Mouse (Mus musculus) left cerebral cortex, adult 2 months (tissue): Measurements from ENCODE around the gene Plcd3. TPM values are rescaled to one million over a fixed set of nuclear protein-coding genes. Genes with fewer than 3 reads are reported as not detected.

Experiments
- DNase-seq, 2 experiments: peaks; one replicate each; pipeline ENCODE4 v3.0.0; 2021 to 2022; ENCODE audit warnings: low spot score in 2 of 2, mixed read lengths in 1 of 2; ENCODE audit errors: extremely low spot score in 1 of 2
- H3K27ac ChIP-seq: fragments of 200-600 bp; 2 replicates; pipeline ENCODE4 v1.8.1; 2022
- H3K4me3 ChIP-seq: fragments of 200-600 bp; 2 replicates; pipeline ENCODE4 v1.8.1; 2022
- CTCF ChIP-seq: fragments of 200-600 bp; IDR thresholded peaks from 2 replicates; pipeline ENCODE4 v1.8.1; 2022; ENCODE audit warnings: antibody characterized with exemption, mild to moderate bottlenecking, moderate library complexity
- intact Hi-C: fragments of 180-260 bp; cut with DNase I; formaldehyde crosslinking; loops from one replicate; pipeline ENCODE4 v1.15.1; 2025
- total RNA-seq, 2 experiments: library from RNA; stranded (reverse); gene quantifications; 2 replicates each; pipeline ENCODE4 v1.2.3; 2021

The Plcd3 gene
- total RNA-seq, 2 experiments from 2014 or later = 16.5 to 19.0 TPM

DNA sequence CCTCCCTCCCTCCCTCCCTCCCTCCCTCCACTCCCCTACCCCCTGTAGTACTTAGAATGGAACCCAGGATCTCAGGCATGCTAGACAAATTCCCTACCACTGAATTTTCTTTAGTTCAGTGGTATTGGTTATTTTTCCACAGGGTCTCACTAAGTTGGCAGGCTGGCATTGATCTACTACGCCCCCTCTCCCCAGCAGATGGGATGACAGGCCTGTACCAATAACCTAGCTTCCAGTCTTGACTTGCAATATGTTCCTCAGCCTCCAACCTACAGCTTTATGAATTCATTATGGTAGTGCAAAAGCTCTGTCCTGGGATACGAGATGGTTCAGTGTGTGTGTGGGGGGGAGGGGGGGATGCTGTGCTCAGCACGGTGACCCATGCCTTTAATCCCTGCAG lies 77.5 kb downstream of the Plcd3 start:
- no peak overlapping the region for H3K4me3 ChIP-seq
- intact Hi-C loops = no loop called here
- no peak overlapping the region for H3K27ac ChIP-seq
- TF ChIP-seq CTCF = no peak; the same call in 1 of the 2 replicates
- no peak for DNase-seq

GRCm38 (mm10) chr11:103020713-103021335 lies 80.6 kb downstream of the Plcd3 start:
- no peak overlapping the region for H3K27ac ChIP-seq
- intact Hi-C loops = no loop called here

More at GRCm38 (mm10) chr11:103020713-103021335, 80.6 kb downstream of the Plcd3 start:
- no peak for DNase-seq
- TF ChIP-seq CTCF = no peak; the same call in 1 of the 2 replicates
- H3K4me3 ChIP-seq = no peak overlapping the region

Other genes with a start within 250 kb of the Plcd3 start
- 100 to 1,000 TPM; 135 to 138 TPM for gene Eftud2, start 220.7 kb downstream of the Plcd3 start, total RNA-seq
- 1 to 10 TPM; 1.8 to 2.6 TPM for gene Ccdc103, start 220.5 kb downstream of the Plcd3 start, total RNA-seq
- gene Fam187a, start 216.5 kb downstream of the Plcd3 start, total RNA-seq = not detected
- gene Gfap, start 200.7 kb downstream of the Plcd3 start, total RNA-seq = 100 to 1,000 TPM; 111 to 120 TPM
- not detected for gene Kif18b, start 176.5 kb downstream of the Plcd3 start, total RNA-seq
- gene C1ql1, start 155.0 kb downstream of the Plcd3 start, total RNA-seq = 10 to 100 TPM in 1 of 2 experiments, 1 to 10 TPM in 1; 9.3 to 14.0 TPM
- 100 to 1,000 TPM; 117 to 130 TPM for gene Nmt1, start 73.5 kb downstream of the Plcd3 start, total RNA-seq
- gene Dcakd, start 73.3 kb downstream of the Plcd3 start, total RNA-seq = 10 to 100 TPM; 48.3 to 50.9 TPM
- gene Acbd4, start within 50 bp of the Plcd3 start, total RNA-seq = 10 to 100 TPM; 72.3 to 88.2 TPM
- 10 to 100 TPM; 49.6 to 50.0 TPM for gene Hexim1, start 14.6 kb upstream of the Plcd3 start, total RNA-seq
- 10 to 100 TPM; 14.0 to 14.1 TPM for gene Hexim2, start 30.8 kb upstream of the Plcd3 start, total RNA-seq
- 100 to 1,000 TPM; 186 to 209 TPM for gene Fmnl1, start 69.4 kb upstream of the Plcd3 start, total RNA-seq
- 1 to 10 TPM; 2.2 to 2.7 TPM for gene 1700023F06Rik, start 106.9 kb upstream of the Plcd3 start, total RNA-seq
- 1 to 10 TPM; 1.7 to 2.9 TPM for gene Spata32, start 116.8 kb upstream of the Plcd3 start, total RNA-seq
- 1 to 10 TPM; 4.4 to 4.9 TPM for gene Map3k14, start 165.8 kb upstream of the Plcd3 start, total RNA-seq